In the genomic region with DNA sequence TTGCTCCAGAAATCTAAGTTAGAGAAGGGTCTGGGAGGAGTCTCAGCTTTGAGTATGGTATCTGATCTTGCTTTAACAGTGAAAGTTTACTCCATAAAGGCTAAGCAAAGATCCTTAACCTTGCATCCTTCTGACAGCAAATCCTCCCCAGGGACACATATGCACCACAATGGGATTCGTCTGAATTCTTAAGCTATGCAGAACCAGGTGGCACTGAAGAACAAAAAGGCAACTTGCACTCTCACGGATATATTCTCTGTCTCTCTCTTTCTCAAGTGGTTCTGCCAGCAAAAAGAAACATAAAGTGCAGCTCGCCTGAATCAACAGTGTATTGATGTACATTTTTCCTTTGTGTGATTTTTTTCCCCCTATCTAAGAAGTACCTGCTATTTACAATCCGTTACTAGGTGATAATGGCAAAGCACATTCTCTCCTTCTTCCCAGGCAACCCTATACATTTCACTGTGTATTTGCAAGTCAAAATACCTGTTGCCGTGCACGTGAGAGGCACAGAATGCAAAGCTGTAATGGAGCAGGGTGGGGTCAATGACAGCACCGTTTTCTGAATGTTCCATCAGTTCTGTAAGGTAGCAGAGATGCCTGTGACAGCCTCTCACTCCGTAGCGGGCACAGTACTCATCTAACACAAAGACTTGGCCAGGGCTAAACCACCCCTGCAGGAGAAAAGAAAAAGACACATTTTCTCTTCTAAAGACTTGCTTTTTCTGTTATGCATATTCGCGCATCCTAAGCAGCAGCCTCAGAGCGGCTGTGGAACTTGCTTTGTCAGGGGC, we compare ENCODE assay signal across 17 mouse cellular contexts.
DNase-seq lines count a peak whose midpoint lies in the region; ATAC-seq lines count a peak whose summit lies in the region.
"Had no signal": no experiment of that assay in that cellular context is flagged by ENCODE, and none has a peak within 500 bp of the region (broad histone marks: within the 10 kb centered on the region; RNA-seq: fewer than 3 reads in every experiment).

No protein-coding gene starts in this region.

- no peaks in the 10 kb centered on the region for H3K9me3 ChIP-seq in limb, embryonic 12.5 days
- H3K9me3 ChIP-seq in limb, embryonic 10.5 days (replicated peaks) = no peaks in the 10 kb centered on the region
- H3K9me3 ChIP-seq in forebrain, embryonic 14.5 days (replicated peaks; ENCODE audit: control insufficient read depth, low read length) = no peaks in the 10 kb centered on the region
- no peaks in the 10 kb centered on the region for H3K9me3 ChIP-seq in limb, embryonic 13.5 days
- no peaks in the 10 kb centered on the region for H3K9me3 ChIP-seq in neural tube, embryonic 15.5 days (replicated peaks)
- H3K9me3 ChIP-seq: stomach, embryonic 15.5 days had no signal

- peaks cover 15% of the 10 kb centered on the region for H3K27me3 ChIP-seq in limb, embryonic 12.5 days
- H3K27me3 ChIP-seq in limb, embryonic 10.5 days (ENCODE audit: low read depth, poor library complexity, severe bottlenecking) = peaks cover 18% of the 10 kb centered on the region; the same call in 1 of the 2 replicates
- no peaks in the 10 kb centered on the region; the same call in 1 of the 2 replicates for H3K27me3 ChIP-seq in forebrain, embryonic 14.5 days (replicated peaks; ENCODE audit: control insufficient read depth, insufficient read depth, low read length)
- peaks cover 20% of the 10 kb centered on the region for H3K27me3 ChIP-seq in limb, embryonic 13.5 days
- H3K27me3 ChIP-seq in neural tube, embryonic 15.5 days (replicated peaks) = no peaks in the 10 kb centered on the region
- H3K27me3 ChIP-seq: stomach, embryonic 15.5 days had no signal

- no peak for DNase-seq in limb, embryonic 10.5 days (ENCODE audit: low spot score)
- peak; percentile 19 for DNase-seq in forebrain, embryonic 14.5 days (ENCODE audit: low spot score)
- no peak for DNase-seq in liver
- DNase-seq in spleen, postnatal 10 days (ENCODE audit: low spot score in 2 of 2) = no peak
- no peak for DNase-seq in adrenal gland, adult 2 months
- DNase-seq: cerebellum, adult 9-10 months; gastrocnemius, postnatal 10 days; heart, postnatal 14 days; layer of hippocampus, adult 9-11 months; left cerebral cortex, postnatal 4 days; lung, adult 2 months; right cerebral cortex, postnatal 14 days; thymus, postnatal 36 days had no signal

- WGBS in limb, embryonic 12.5 days = 10% methylated on average over 12 of the region's 12 CpGs
- 9% methylated on average over 12 of the region's 12 CpGs for WGBS in limb, embryonic 10.5 days
- WGBS in forebrain, embryonic 14.5 days = 7% methylated on average over 12 of the region's 12 CpGs
- 7% methylated on average over 12 of the region's 12 CpGs for WGBS in limb, embryonic 13.5 days
- WGBS in neural tube, embryonic 15.5 days = 5% methylated on average over 12 of the region's 12 CpGs

- H3K4me1 ChIP-seq in limb, embryonic 12.5 days (replicated peaks) = peaks cover 5% of the 10 kb centered on the region; the same call in 1 of the 2 replicates
- 0 out of 2 replicates have a peak, but pooled peaks cover 4% of the 10 kb centered on the region for H3K4me1 ChIP-seq in limb, embryonic 10.5 days
- peaks cover 3% of the 10 kb centered on the region for H3K4me1 ChIP-seq in forebrain, embryonic 14.5 days (ENCODE audit: control insufficient read depth, insufficient read depth, low read length)
- peaks cover 8% of the 10 kb centered on the region; the same call in 1 of the 2 replicates for H3K4me1 ChIP-seq in limb, embryonic 13.5 days
- peaks cover 8% of the 10 kb centered on the region; the same call in 1 of the 2 replicates for H3K4me1 ChIP-seq in neural tube, embryonic 15.5 days
- H3K4me1 ChIP-seq: stomach, embryonic 15.5 days had no signal

- ATAC-seq in limb, embryonic 12.5 days (ENCODE audit: insufficient number of reproducible peaks, insufficient read depth, low FRiP score, low TSS enrichment, low read depth) = no peak
- peak; percentile 54; the same call in 1 of the 2 replicates for ATAC-seq in forebrain, embryonic 14.5 days
- ATAC-seq in limb, embryonic 13.5 days (ENCODE audit: low FRiP score, low read depth) = no peak
- no peak for ATAC-seq in neural tube, embryonic 15.5 days (ENCODE audit: low FRiP score)

- H3K27ac ChIP-seq in limb, embryonic 12.5 days = no peak overlapping the region
- H3K27ac ChIP-seq in limb, embryonic 10.5 days = no peak overlapping the region
- H3K27ac ChIP-seq in forebrain, embryonic 14.5 days (ENCODE audit: low read depth, low read length) = no peak overlapping the region
- no peak overlapping the region for H3K27ac ChIP-seq in limb, embryonic 13.5 days
- no peak overlapping the region for H3K27ac ChIP-seq in neural tube, embryonic 15.5 days (replicated peaks)
- H3K27ac ChIP-seq: stomach, embryonic 15.5 days had no signal

- H3K4me2 ChIP-seq in limb, embryonic 12.5 days = peak overlapping the region; percentile 32
- H3K4me2 ChIP-seq in forebrain, embryonic 14.5 days (ENCODE audit: low read length) = peak overlapping the region; percentile 34
- H3K4me2 ChIP-seq in limb, embryonic 13.5 days (replicated peaks) = peak overlapping the region; percentile 25
- H3K4me2 ChIP-seq in neural tube, embryonic 15.5 days = peak overlapping the region; percentile 46
- H3K4me2 ChIP-seq: stomach, embryonic 15.5 days had no signal

- no peak overlapping the region for H3K9ac ChIP-seq in limb, embryonic 12.5 days (replicated peaks)
- H3K9ac ChIP-seq in forebrain, embryonic 14.5 days (ENCODE audit: low read length) = no peak overlapping the region
- H3K9ac ChIP-seq in limb, embryonic 13.5 days = no peak overlapping the region
- no peak overlapping the region for H3K9ac ChIP-seq in neural tube, embryonic 15.5 days (replicated peaks)
- H3K9ac ChIP-seq: stomach, embryonic 15.5 days had no signal

- H3K4me3 ChIP-seq in limb, embryonic 12.5 days (replicated peaks) = no peak overlapping the region
- H3K4me3 ChIP-seq in limb, embryonic 10.5 days = no peak overlapping the region
- H3K4me3 ChIP-seq in forebrain, embryonic 14.5 days (ENCODE audit: low read depth, low read length) = no peak overlapping the region
- H3K4me3 ChIP-seq in limb, embryonic 13.5 days = no peak overlapping the region
- 0 out of 2 replicates have a peak overlapping the region, but pooled peaks have one; percentile 10 for H3K4me3 ChIP-seq in neural tube, embryonic 15.5 days (replicated peaks)
- H3K4me3 ChIP-seq: stomach, embryonic 15.5 days had no signal

- H3K36me3 ChIP-seq in limb, embryonic 12.5 days = no peaks in the 10 kb centered on the region
- H3K36me3 ChIP-seq in limb, embryonic 10.5 days = no peaks in the 10 kb centered on the region
- no peaks in the 10 kb centered on the region for H3K36me3 ChIP-seq in forebrain, embryonic 14.5 days (ENCODE audit: control insufficient read depth, insufficient read depth, low read length)
- H3K36me3 ChIP-seq in limb, embryonic 13.5 days = no peaks in the 10 kb centered on the region
- no peaks in the 10 kb centered on the region for H3K36me3 ChIP-seq in neural tube, embryonic 15.5 days
- H3K36me3 ChIP-seq: stomach, embryonic 15.5 days had no signal
